Mouse (Mus musculus): ENCODE data around the gene Zp3.

Zp3 gene

DNA sequence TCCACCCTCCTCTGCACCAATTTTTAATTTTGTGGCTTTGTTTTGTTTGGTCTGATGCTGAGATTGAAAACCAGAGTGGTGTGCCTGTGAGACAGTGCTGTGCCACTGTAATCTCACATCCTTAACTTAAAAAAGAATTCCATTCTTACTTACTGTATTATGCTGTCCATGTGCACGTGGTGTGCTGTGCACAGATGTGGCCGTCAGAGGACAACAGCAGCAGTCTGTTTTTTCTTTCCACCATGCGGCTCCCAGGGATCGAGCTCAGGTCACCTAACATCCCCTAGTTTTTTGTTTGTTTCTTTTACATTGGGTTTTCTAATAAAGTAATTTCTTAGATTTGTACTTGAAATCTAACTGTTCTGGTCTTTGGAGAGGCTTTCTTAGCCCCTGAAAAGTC, 24.6 kb downstream of the Zp3 start:
- DNase-seq (ENCODE audit: low spot score) = no peak

DNA sequence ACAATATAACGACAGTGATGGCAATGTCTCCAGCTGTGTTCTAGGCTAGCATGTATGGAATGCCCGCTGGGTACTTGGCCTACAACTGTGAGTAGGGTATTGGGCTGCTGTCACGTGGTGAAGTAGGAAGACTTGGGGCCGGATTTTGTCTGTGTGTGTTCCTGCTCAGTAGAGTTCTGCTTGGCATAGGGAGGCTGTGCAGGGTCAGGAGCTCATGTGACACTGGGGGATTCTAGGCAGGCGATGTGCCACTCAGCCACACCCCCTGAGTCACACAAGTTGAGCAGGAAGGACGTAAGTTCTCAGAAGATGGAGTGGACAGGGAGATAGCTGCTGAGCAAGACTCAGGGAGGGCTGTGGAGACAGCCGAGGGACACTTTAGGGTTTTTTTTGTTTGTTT, 27.8 kb downstream of the Zp3 start:
- DNase-seq (ENCODE audit: low spot score) = no peak

DNA sequence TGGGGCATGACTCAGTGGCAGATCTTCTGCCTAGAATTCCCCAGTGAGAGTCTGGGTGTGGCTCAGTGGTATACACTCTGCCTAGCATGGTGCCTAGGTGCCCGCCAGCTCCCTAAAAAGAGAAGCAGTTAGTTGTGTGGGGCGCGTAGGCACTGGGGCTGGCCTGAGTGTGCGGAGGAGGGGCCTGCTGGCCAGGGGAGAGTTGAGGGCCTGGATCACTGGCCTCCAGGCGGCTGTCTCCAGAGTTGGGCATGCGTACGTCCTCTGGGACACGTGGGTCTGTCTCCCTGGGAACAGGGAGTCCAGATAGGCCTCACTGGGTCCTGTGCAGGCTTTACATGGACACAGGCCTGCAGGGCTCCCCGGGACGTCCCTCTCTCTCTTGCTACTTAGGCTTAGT, 35.0 kb downstream of the Zp3 start:
- DNase-seq (ENCODE audit: low spot score) = no peak

DNA sequence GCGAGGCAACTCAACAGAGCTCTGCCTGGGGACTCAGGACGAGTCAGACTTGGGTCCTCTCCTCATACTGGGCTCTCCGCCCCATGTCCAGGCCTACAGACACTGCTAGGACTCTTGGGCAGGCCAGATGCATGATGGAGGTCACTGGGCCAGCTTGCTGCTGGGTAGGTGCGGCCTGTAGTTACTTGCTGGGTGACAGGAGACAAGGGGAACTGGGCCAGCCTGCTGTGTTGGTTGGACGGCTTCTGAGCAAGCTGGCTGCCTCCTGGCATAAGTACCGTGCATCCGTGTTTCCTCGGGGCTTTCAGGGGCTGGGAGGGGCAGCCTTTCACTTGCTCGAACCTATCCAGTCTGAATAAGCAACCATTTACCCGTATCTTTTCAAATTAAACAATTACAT, 35.7 kb downstream of the Zp3 start:
- no peak for DNase-seq (ENCODE audit: low spot score)

DNA sequence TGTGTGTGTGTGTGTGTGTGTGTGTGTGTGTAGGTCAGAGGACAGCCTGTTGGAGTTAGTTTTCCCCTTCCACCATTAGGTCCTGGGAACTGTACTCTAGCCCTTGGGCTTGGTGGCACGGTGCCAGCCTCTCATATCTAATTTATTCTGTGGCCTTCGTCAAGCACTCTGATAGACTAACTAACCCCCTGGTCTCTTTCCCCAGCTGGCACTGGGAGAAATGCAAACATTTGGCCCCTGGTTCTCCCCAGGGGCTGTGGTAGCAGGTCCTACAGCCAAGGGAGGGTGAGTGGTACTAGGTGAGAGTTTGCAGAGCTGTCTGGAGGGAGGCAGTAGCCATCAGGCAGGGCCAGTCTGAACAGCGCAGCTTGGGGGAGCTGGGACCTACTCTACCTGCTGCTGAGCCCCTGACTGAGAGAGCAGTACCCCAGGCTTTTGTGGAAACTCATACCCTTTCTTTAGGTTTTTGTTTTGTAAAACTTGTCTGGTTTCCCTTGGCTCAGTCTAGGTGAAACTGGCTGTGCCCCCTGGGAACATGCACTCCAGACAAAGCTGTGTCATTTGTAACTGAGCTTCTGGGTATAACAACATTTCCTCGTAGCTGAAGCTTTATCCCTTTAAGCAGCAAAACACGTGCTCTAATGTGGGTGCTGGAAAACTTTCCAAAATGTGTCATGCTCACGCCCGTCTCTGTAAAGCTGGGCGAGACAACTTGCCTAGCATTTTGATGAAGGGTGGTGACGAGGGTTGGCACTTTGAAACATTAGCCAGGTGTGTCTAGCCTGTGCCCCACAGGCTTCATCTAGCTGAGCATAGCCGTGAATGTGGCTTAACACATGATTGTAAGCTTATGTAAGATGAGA, 36.3 kb downstream of the Zp3 start:
- DNase-seq (ENCODE audit: low spot score) = no peak

DNA sequence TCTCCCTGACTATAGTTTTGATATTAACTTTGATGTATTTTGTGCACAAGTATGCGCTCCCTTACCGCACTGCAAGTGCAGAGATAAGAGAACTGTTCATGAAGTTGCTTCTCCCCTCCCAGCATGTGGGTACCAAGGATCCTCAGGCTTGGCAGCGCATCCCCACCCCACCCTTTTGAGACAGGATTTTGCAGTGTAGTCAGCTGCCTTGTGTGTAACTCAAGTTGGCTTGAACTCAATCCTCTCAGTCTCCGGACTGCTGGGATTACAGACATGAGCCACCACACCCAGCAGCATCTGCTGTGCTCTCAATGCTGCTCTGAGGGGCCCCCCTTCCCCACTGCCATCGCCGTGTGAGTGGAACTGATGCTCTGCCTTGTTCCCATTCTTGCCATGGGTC, 37.4 kb downstream of the Zp3 start:
- no peak for DNase-seq (ENCODE audit: low spot score)

GRCm38 (mm10) chr5:136018726-136019125, 38.8 kb downstream of the Zp3 start:
- DNase-seq (ENCODE audit: low spot score) = no peak

DNA sequence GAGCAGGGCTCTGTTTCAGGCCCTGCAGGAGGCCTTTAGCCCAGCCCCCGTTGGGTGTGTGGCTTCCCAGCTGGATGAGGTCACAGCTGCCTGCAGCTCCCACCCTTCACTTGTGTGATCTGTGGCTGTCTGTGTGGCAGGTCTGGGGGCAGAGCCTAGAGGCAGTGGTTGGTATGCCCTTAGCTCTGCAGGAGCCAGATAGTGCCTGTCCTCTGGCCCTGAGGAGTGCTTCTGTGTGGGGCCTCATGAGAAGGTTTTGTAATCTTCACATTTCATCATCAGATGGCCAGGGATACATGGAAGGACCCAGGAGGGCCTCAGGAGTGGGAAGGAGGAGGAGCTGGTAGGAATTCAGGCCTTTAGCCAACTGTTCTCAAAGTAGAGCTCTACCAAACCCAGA, 40.0 kb downstream of the Zp3 start:
- no peak for DNase-seq (ENCODE audit: low spot score)

DNA sequence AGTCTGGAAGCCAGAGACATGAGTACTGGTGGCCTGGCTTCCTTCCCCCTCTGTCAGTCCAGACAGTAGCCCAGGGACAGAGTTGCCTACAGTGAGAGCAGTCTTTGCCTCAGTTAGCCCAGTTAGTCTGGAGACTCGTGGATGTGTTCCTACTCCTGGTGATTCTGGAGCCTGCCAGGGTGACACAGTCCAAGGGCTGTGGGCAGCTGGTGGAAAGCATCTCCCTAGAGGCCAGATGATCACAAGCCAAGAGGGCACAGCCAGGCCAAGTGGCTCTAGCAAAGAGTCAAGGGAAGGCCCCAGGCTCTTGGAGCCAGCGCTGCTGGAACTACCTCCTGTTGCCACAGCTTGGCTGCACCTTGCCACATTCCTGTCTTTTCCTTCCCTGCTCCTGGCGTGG, 45.8 kb downstream of the Zp3 start:
- no peak for DNase-seq (ENCODE audit: low spot score)

- no peak for DNase-seq (ENCODE audit: low spot score)
Measured at GRCm38 (mm10) chr5:136026859-136027258, 47.0 kb downstream of the Zp3 start.

GRCm38 (mm10) chr5:136027612-136028311, 47.9 kb downstream of the Zp3 start:
- no peak for DNase-seq (ENCODE audit: low spot score)

GRCm38 (mm10) chr5:136034868-136035267, 55.0 kb downstream of the Zp3 start:
- no peak for DNase-seq (ENCODE audit: low spot score)

GRCm38 (mm10) chr5:136035285-136035684, 55.4 kb downstream of the Zp3 start:
- DNase-seq (ENCODE audit: low spot score) = no peak

DNA sequence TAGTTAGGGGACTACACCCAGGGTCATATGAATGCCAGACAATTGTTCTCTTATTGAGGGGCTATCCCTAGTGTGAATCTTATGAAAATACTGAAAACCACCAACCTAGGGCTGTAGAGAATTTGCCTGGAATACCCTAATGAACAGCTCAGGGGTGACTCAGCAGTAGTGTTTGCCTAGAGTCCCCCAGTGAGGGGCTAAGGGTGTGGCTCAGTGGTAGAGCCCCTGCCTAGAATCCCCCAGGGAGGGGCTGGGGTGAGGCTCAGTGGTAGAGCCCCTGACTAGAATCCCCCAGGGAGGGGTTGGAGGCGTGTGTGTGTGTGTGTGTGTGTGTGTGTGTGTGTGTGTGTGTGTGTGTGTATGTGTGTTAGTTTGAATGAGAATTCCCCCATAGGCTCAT, 56.8 kb downstream of the Zp3 start:
- no peak for DNase-seq (ENCODE audit: low spot score)
